Mouse (Mus musculus) midbrain, embryonic 15.5 days (tissue): ENCODE measurements around the gene Arhgap28. TPM values are rescaled to one million over a fixed set of nuclear protein-coding genes. Genes with fewer than 3 reads are reported as not detected.

Experiments
- ATAC-seq: fragments of 200-750 bp; cut with Nextera tagmentation; replicated peaks from 2 replicates; pipeline ENCODE4 v1.8.0; 2017; ENCODE audit warnings: moderate TSS enrichment
- H3K27ac ChIP-seq: fragments of 300-500 bp; sonication (generic); 2 replicates; pipeline ENCODE4 v1.5.1; 2015; ENCODE audit warnings: mild to moderate bottlenecking, inconsistent platforms
- H3K27me3 ChIP-seq: fragments of 300-500 bp; sonication (generic); replicated peaks from 2 replicates; pipeline ENCODE4 v1.6.1; 2015; ENCODE audit warnings: inconsistent platforms
- H3K36me3 ChIP-seq: fragments of 300-500 bp; sonication (generic); replicated peaks from 2 replicates; pipeline ENCODE4 v1.6.1; 2015; ENCODE audit warnings: inconsistent platforms
- H3K4me1 ChIP-seq: fragments of 300-500 bp; sonication (generic); 2 replicates; pipeline ENCODE4 v1.6.1; 2015; ENCODE audit warnings: inconsistent platforms
- H3K4me2 ChIP-seq: fragments of 300-500 bp; sonication (generic); 2 replicates; pipeline ENCODE4 v1.6.1; 2015; ENCODE audit warnings: inconsistent platforms, mild to moderate bottlenecking, moderate library complexity
- H3K4me3 ChIP-seq: fragments of 300-500 bp; sonication (generic); 2 replicates; pipeline ENCODE4 v1.5.1; 2015; ENCODE audit warnings: mild to moderate bottlenecking, inconsistent platforms
- H3K9ac ChIP-seq: fragments of 300-500 bp; sonication (generic); 2 replicates; pipeline ENCODE4 v1.6.1; 2015; ENCODE audit warnings: mild to moderate bottlenecking, inconsistent platforms
- H3K9me3 ChIP-seq: fragments of 300-500 bp; sonication (generic); 2 replicates; pipeline ENCODE4 v1.6.1; 2016; ENCODE audit warnings: inconsistent platforms
- WGBS: fragments of 180-500 bp; shearing (Covaris S2); methylation state at CpG from one replicate; pipeline ENCODE4 v1.1.7; 2015; ENCODE audit warnings: mixed read lengths; 5-methylcytosine and 5-hydroxymethylcytosine counted together
- polyA plus RNA-seq: library from polyadenylated mRNA; unstranded; fragments of >200 nt; fragmentation: Nextera tagmentation; extraction: Ambion mirVana; gene quantifications from 2 replicates; pipeline ENCODE4 v1.2.1, GENCODE M21; 2015

Arhgap28 gene
- 7.0 and 7.3 TPM in 2 replicates for polyA plus RNA-seq

- Histone ChIP-seq H3K4me2 (peak within 1 kb of the TSS; percentile 94), H3K4me3 (peak within 1 kb of the TSS; percentile 87), H3K4me1 (peaks cover 21% of the 10 kb centered on the region), H3K36me3 (no peaks in the 10 kb centered on the region), H3K9ac (peak within 1 kb of the TSS; percentile 75), H3K27me3 (no peaks in the 10 kb centered on the region), H3K9me3 (no peaks in the 10 kb centered on the region), H3K27ac (peak within 1 kb of the TSS; percentile 72)
- WGBS, result 0% methylated on average over 53 of the region's 65 CpGs
- ATAC-seq, result peak; percentile 88
Observed at GRCm38 (mm10) chr17:68003741-68004560, at the start of gene Arhgap28. Gene Arhgap28 (minus strand): TSS chr17:68004120.

GRCm38 (mm10) chr17:68046341-68046675 lies 42.4 kb upstream of the Arhgap28 start:
- Histone ChIP-seq H3K36me3 (no peaks in the 10 kb centered on the region), H3K4me3 (no peak overlapping the region), H3K9me3 (no peaks in the 10 kb centered on the region), H3K4me2 (no peak overlapping the region), H3K27ac (no peak overlapping the region), H3K27me3 (no peaks in the 10 kb centered on the region), H3K9ac (no peak overlapping the region), H3K4me1 (no peaks in the 10 kb centered on the region)
- ATAC-seq, result no peak
- WGBS, result 71% methylated on average over 7 of the region's 7 CpGs

GRCm38 (mm10) chr17:68045655-68046340 lies 41.9 kb upstream of the Arhgap28 start:
- 78% methylated on average over 8 of the region's 8 CpGs for WGBS
- Histone ChIP-seq H3K27me3 (no peaks in the 10 kb centered on the region), H3K36me3 (no peaks in the 10 kb centered on the region), H3K27ac (no peak overlapping the region), H3K4me2 (no peak overlapping the region), H3K9me3 (no peaks in the 10 kb centered on the region), H3K4me3 (no peak overlapping the region), H3K9ac (no peak overlapping the region), H3K4me1 (no peaks in the 10 kb centered on the region)
- no peak for ATAC-seq

- Histone ChIP-seq H3K27ac (no peak overlapping the region), H3K4me1 (no peaks in the 10 kb centered on the region), H3K4me3 (no peak overlapping the region), H3K36me3 (no peaks in the 10 kb centered on the region), H3K9me3 (no peaks in the 10 kb centered on the region), H3K4me2 (no peak overlapping the region), H3K9ac (no peak overlapping the region), H3K27me3 (no peaks in the 10 kb centered on the region)
- no peak for ATAC-seq
- WGBS, result 96% methylated on average over 4 of the region's 4 CpGs
Observed at GRCm38 (mm10) chr17:68042377-68042776, 38.5 kb upstream of the Arhgap28 start.

GRCm38 (mm10) chr17:68037011-68037410 lies 33.1 kb upstream of the Arhgap28 start:
- 78% methylated on average over 1 of the region's 1 CpGs for WGBS
- Histone ChIP-seq H3K36me3 (no peaks in the 10 kb centered on the region), H3K9me3 (no peaks in the 10 kb centered on the region), H3K9ac (no peak overlapping the region), H3K27ac (no peak overlapping the region), H3K4me2 (no peak overlapping the region), H3K4me3 (no peak overlapping the region), H3K4me1 (no peaks in the 10 kb centered on the region), H3K27me3 (no peaks in the 10 kb centered on the region)
- ATAC-seq, result no peak

GRCm38 (mm10) chr17:68029495-68029894 lies 25.6 kb upstream of the Arhgap28 start:
- Histone ChIP-seq H3K4me1 (no peaks in the 10 kb centered on the region), H3K9ac (no peak overlapping the region), H3K4me2 (no peak overlapping the region), H3K9me3 (no peaks in the 10 kb centered on the region), H3K36me3 (no peaks in the 10 kb centered on the region), H3K27me3 (no peaks in the 10 kb centered on the region), H3K4me3 (no peak overlapping the region), H3K27ac (no peak overlapping the region)
- ATAC-seq, result no peak
- 83% methylated on average over 5 of the region's 5 CpGs for WGBS

GRCm38 (mm10) chr17:68028519-68028918 lies 24.6 kb upstream of the Arhgap28 start:
- no peak for ATAC-seq
- no peak overlapping the region for H3K27ac ChIP-seq
- no peak overlapping the region for H3K4me3 ChIP-seq
- H3K9ac ChIP-seq, result no peak overlapping the region
- no peaks in the 10 kb centered on the region for H3K9me3 ChIP-seq
- no peaks in the 10 kb centered on the region for H3K36me3 ChIP-seq
- H3K4me2 ChIP-seq, result no peak overlapping the region
- WGBS, result 92% methylated on average over 4 of the region's 4 CpGs
- no peaks in the 10 kb centered on the region for H3K27me3 ChIP-seq
- H3K4me1 ChIP-seq, result no peaks in the 10 kb centered on the region

- H3K9ac ChIP-seq, result no peak overlapping the region
Observed at GRCm38 (mm10) chr17:68024327-68024726, 20.4 kb upstream of the Arhgap28 start.

GRCm38 (mm10) chr17:68019466-68020065 lies 15.6 kb upstream of the Arhgap28 start:
- Histone ChIP-seq H3K4me3 (no peak overlapping the region), H3K36me3 (no peaks in the 10 kb centered on the region), H3K27ac (no peak overlapping the region), H3K9me3 (no peaks in the 10 kb centered on the region), H3K4me2 (no peak overlapping the region), H3K4me1 (no peaks in the 10 kb centered on the region), H3K9ac (no peak overlapping the region), H3K27me3 (no peaks in the 10 kb centered on the region)
- WGBS, result 87% methylated on average over 15 of the region's 15 CpGs
- ATAC-seq, result no peak

More at GRCm38 (mm10) chr17:68024327-68024726, 20.4 kb upstream of the Arhgap28 start:
- Histone ChIP-seq H3K27me3 (no peaks in the 10 kb centered on the region), H3K4me2 (no peak overlapping the region), H3K9me3 (no peaks in the 10 kb centered on the region), H3K4me3 (no peak overlapping the region), H3K27ac (no peak overlapping the region), H3K36me3 (no peaks in the 10 kb centered on the region), H3K4me1 (no peaks in the 10 kb centered on the region)
- no peak for ATAC-seq
- 80% methylated on average over 7 of the region's 7 CpGs for WGBS

- Histone ChIP-seq H3K4me1 (no peaks in the 10 kb centered on the region), H3K36me3 (no peaks in the 10 kb centered on the region), H3K4me2 (no peak overlapping the region), H3K27me3 (no peaks in the 10 kb centered on the region), H3K4me3 (no peak overlapping the region), H3K9ac (no peak overlapping the region), H3K9me3 (no peaks in the 10 kb centered on the region), H3K27ac (no peak overlapping the region)
- ATAC-seq, result no peak
- WGBS, result 45% methylated on average over 3 of the region's 3 CpGs
Observed at GRCm38 (mm10) chr17:68017095-68017494, 13.2 kb upstream of the Arhgap28 start.

GRCm38 (mm10) chr17:68011606-68012005 lies 7.7 kb upstream of the Arhgap28 start:
- no peak for ATAC-seq
- Histone ChIP-seq H3K36me3 (no peaks in the 10 kb centered on the region), H3K4me2 (no peak overlapping the region), H3K4me3 (no peak overlapping the region), H3K9me3 (no peaks in the 10 kb centered on the region), H3K4me1 (no peaks in the 10 kb centered on the region), H3K27ac (no peak overlapping the region), H3K27me3 (no peaks in the 10 kb centered on the region), H3K9ac (no peak overlapping the region)
- 95% methylated on average over 5 of the region's 5 CpGs for WGBS

- Histone ChIP-seq H3K36me3 (no peaks in the 10 kb centered on the region), H3K9ac (no peak overlapping the region), H3K9me3 (no peaks in the 10 kb centered on the region), H3K4me3 (no peak overlapping the region), H3K27ac (no peak overlapping the region), H3K27me3 (no peaks in the 10 kb centered on the region), H3K4me2 (no peak overlapping the region), H3K4me1 (0 out of 2 replicates have a peak, but pooled peaks cover 1% of the 10 kb centered on the region)
- ATAC-seq, result no peak
- 93% methylated on average over 5 of the region's 5 CpGs for WGBS
Observed at GRCm38 (mm10) chr17:68010041-68010440, 6.1 kb upstream of the Arhgap28 start.
